Mouse (Mus musculus) stomach, postnatal 0 days (tissue): ENCODE data around the gene Gm6169. TPM values are rescaled to one million over a fixed set of nuclear protein-coding genes. Genes with fewer than 3 reads are reported as not detected.

Experiments
- ATAC-seq: fragments of 200-750 bp; cut with Nextera tagmentation; 2 replicates; pipeline ENCODE4 v1.8.0; 2017; ENCODE audit not compliant: low FRiP score, low TSS enrichment
- DNase-seq: peaks from one replicate; pipeline ENCODE4 v3.0.0-alpha.2; 2016; ENCODE audit warnings: low spot score
- H3K27ac ChIP-seq: fragments of 300-500 bp; sonication (generic); replicated peaks from 2 replicates; pipeline ENCODE4 v1.5.1; 2014; ENCODE audit warnings: mild to moderate bottlenecking, control low read depth
- H3K27me3 ChIP-seq: fragments of 300-500 bp; sonication (generic); 2 replicates; pipeline ENCODE4 v1.6.1; 2014; ENCODE audit warnings: low read length; ENCODE audit not compliant: control insufficient read depth, insufficient read depth
- H3K36me3 ChIP-seq: fragments of 300-500 bp; sonication (generic); 2 replicates; pipeline ENCODE4 v1.6.1; 2014; ENCODE audit warnings: low read length, mixed read lengths; ENCODE audit not compliant: control insufficient read depth, insufficient read depth
- H3K4me1 ChIP-seq: fragments of 300-500 bp; sonication (generic); replicated peaks from 2 replicates; pipeline ENCODE4 v1.6.1; 2014; ENCODE audit warnings: antibody characterized with exemption; ENCODE audit not compliant: control insufficient read depth, insufficient read depth
- H3K4me2 ChIP-seq: fragments of 300-500 bp; sonication (generic); replicated peaks from 2 replicates; pipeline ENCODE4 v1.6.1; 2014; ENCODE audit warnings: low read depth, mild to moderate bottlenecking, control low read depth, moderate library complexity
- H3K4me3 ChIP-seq: fragments of 300-500 bp; sonication (generic); 2 replicates; pipeline ENCODE4 v1.5.1; 2014; ENCODE audit warnings: low read depth, low read length, control low read depth
- H3K9ac ChIP-seq: fragments of 300-500 bp; sonication (generic); 2 replicates; pipeline ENCODE4 v1.6.1; 2014; ENCODE audit warnings: mild to moderate bottlenecking, low read length, control low read depth, mixed read lengths
- H3K9me3 ChIP-seq: fragments of 300-500 bp; sonication (generic); 2 replicates; pipeline ENCODE4 v1.6.1; 2016; ENCODE audit warnings: low read length; ENCODE audit not compliant: control insufficient read depth
- CTCF ChIP-seq: IDR thresholded peaks from 2 replicates; pipeline ENCODE4 v1.5.1; 2016; ENCODE audit warnings: antibody characterized with exemption, low read depth, mild to moderate bottlenecking, moderate library complexity
- EP300 ChIP-seq: optimal IDR thresholded peaks from 2 replicates; pipeline ENCODE3; 2016; ENCODE audit warnings: antibody characterized with exemption
- WGBS: fragments of 180-500 bp; shearing (Covaris S2); extraction: QIAGEN DNeasy Blood & Tissue Kit; methylation state at CpG from one replicate; pipeline ENCODE4 v1.1.7; 2014; 5-methylcytosine and 5-hydroxymethylcytosine counted together
- polyA plus RNA-seq: library from polyadenylated mRNA; unstranded; fragments of >200 nt; fragmentation: Nextera tagmentation; extraction: Ambion mirVana; gene quantifications from 2 replicates; pipeline ENCODE4 v1.2.1, GENCODE M21; 2015

Gene Gm6169
- polyA plus RNA-seq, 1 experiment from 2014 or later: 10.2 TPM

- no peaks in the 10 kb centered on the region for H3K4me1 ChIP-seq
- DNase-seq: no peak
- no peak overlapping the region for H3K27ac ChIP-seq
- no peak overlapping the region for H3K4me3 ChIP-seq
- H3K27me3 ChIP-seq: no peaks in the 10 kb centered on the region
- no peak overlapping the region for H3K4me2 ChIP-seq
- no peaks in the 10 kb centered on the region for H3K36me3 ChIP-seq
- TF ChIP-seq CTCF: no peak
- no peak for TF ChIP-seq EP300
- H3K9ac ChIP-seq: no peak overlapping the region
- ATAC-seq: no peak
- H3K9me3 ChIP-seq: no peaks in the 10 kb centered on the region
- WGBS: 51% methylated on average over 3 of the region's 3 CpGs
These were observed 34.6 kb downstream of the Gm6169 start for GRCm38 (mm10) chr13:97064413-97064812.

DNA sequence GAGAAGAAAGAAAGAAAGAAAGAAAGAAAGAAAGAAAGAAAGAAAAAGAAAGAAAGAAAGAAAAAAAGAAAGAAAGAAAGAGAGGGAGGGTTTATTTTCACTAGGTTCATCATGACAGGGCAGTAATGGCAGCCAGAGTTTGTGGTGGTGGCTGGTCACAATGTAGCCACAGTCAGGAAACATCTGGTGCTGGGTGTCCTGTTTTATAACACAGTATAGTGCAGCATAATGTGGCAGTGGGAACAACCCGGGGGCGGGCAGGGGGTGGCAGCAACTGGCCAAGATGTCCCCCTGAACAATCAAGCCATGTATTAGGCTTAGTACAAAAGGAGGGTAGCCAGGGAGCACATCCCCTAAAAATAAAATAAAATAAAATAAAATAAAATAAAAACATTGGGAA is 35.6 kb downstream of the Gm6169 start:
- H3K4me3 ChIP-seq: no peak overlapping the region
- TF ChIP-seq CTCF (no peak), EP300 (no peak)
- 80% methylated on average over 2 of the region's 2 CpGs for WGBS
- H3K9ac ChIP-seq: no peak overlapping the region
- H3K4me2 ChIP-seq: no peak overlapping the region
- no peak for ATAC-seq
- H3K4me1 ChIP-seq: no peaks in the 10 kb centered on the region
- DNase-seq: no peak
- no peak overlapping the region for H3K27ac ChIP-seq
- H3K27me3 ChIP-seq: no peaks in the 10 kb centered on the region
- H3K36me3 ChIP-seq: no peaks in the 10 kb centered on the region
- no peaks in the 10 kb centered on the region for H3K9me3 ChIP-seq

DNA sequence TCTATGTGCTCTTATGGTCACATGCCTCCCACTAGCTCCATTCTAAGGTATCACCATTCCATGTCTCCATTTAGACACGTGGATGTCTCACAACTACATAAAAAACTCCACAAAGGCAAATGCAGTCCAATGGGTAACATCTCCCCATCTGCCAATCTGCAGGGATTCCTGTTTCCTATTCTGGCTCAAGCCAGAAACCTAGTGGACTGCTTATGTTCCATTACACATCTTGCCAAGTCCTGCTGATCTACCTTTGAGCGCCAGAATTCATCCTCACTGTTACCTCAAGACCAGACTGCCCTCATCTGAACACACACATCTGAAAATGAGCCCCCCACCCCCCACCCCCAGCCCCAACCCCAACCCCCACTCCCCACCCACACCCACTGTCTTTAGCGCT is 36.9 kb downstream of the Gm6169 start:
- no peak for ATAC-seq
- 96% methylated on average over 3 of the region's 3 CpGs for WGBS
- no peaks in the 10 kb centered on the region for H3K27me3 ChIP-seq
- H3K36me3 ChIP-seq: no peaks in the 10 kb centered on the region
- no peak overlapping the region for H3K4me3 ChIP-seq
- H3K27ac ChIP-seq: no peak overlapping the region
- no peak overlapping the region for H3K9ac ChIP-seq
- DNase-seq: no peak
- no peak overlapping the region for H3K4me2 ChIP-seq
- H3K4me1 ChIP-seq: no peaks in the 10 kb centered on the region
- H3K9me3 ChIP-seq: no peaks in the 10 kb centered on the region
- no peak for TF ChIP-seq EP300
- no peak for TF ChIP-seq CTCF

DNA sequence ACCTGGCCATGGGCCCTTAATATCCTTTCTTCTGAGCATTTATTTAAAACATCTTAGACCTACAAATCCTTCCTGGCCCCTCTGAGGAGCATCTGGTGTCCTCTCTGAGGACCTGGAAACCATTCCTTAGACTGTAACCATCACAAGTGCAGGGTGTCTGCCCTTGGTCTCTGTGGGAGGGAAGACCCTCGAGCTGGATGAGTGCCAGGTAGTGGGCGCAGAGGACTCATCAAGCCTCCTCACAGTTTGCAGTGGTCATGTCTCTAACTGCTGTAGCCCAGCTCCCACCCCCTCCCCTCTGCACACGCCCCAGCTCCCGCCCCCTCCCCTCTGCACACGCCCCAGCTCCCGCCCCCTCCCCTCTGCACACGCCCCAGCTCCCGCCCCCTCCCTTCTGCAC is 38.7 kb downstream of the Gm6169 start:
- ATAC-seq (0 out of 2 replicates have a peak, but pooled peaks have one; percentile 38), DNase-seq (no peak)
- Histone ChIP-seq H3K27ac (no peak overlapping the region), H3K9me3 (no peaks in the 10 kb centered on the region), H3K27me3 (no peaks in the 10 kb centered on the region), H3K4me2 (no peak overlapping the region), H3K36me3 (no peaks in the 10 kb centered on the region), H3K9ac (no peak overlapping the region), H3K4me3 (no peak overlapping the region), H3K4me1 (no peaks in the 10 kb centered on the region)
- TF ChIP-seq CTCF (no peak), EP300 (no peak)
- 36% methylated on average over 3 of the region's 8 CpGs for WGBS

- H3K9ac ChIP-seq: no peak overlapping the region
- H3K4me1 ChIP-seq: no peaks in the 10 kb centered on the region
- TF ChIP-seq EP300: no peak
- TF ChIP-seq CTCF: no peak
- 89% methylated on average over 6 of the region's 6 CpGs for WGBS
- H3K4me2 ChIP-seq: no peak overlapping the region
- no peaks in the 10 kb centered on the region for H3K36me3 ChIP-seq
- no peaks in the 10 kb centered on the region for H3K27me3 ChIP-seq
- ATAC-seq: no peak
- no peak overlapping the region for H3K27ac ChIP-seq
- no peak overlapping the region for H3K4me3 ChIP-seq
- no peak for DNase-seq
- H3K9me3 ChIP-seq: no peaks in the 10 kb centered on the region
These were observed 39.3 kb downstream of the Gm6169 start for GRCm38 (mm10) chr13:97059746-97060145.

- no peak for TF ChIP-seq EP300
- no peak for TF ChIP-seq CTCF
- DNase-seq: no peak
- no peak overlapping the region for H3K27ac ChIP-seq
- H3K4me2 ChIP-seq: no peak overlapping the region
- no peaks in the 10 kb centered on the region for H3K4me1 ChIP-seq
- no peak overlapping the region for H3K9ac ChIP-seq
- no peak overlapping the region for H3K4me3 ChIP-seq
- H3K27me3 ChIP-seq: no peaks in the 10 kb centered on the region
- no peak for ATAC-seq
- no peaks in the 10 kb centered on the region for H3K36me3 ChIP-seq
- WGBS: 59% methylated on average over 4 of the region's 4 CpGs
- no peaks in the 10 kb centered on the region for H3K9me3 ChIP-seq
These were observed 41.2 kb downstream of the Gm6169 start for GRCm38 (mm10) chr13:97057817-97058216.

GRCm38 (mm10) chr13:97053844-97054243 is 45.2 kb downstream of the Gm6169 start:
- H3K36me3 ChIP-seq: no peaks in the 10 kb centered on the region
- WGBS: 57% methylated on average over 8 of the region's 8 CpGs
- DNase-seq: no peak

More at GRCm38 (mm10) chr13:97053844-97054243, 45.2 kb downstream of the Gm6169 start:
- no peak overlapping the region for H3K9ac ChIP-seq
- no peak for TF ChIP-seq EP300
- TF ChIP-seq CTCF: no peak
- H3K9me3 ChIP-seq: no peaks in the 10 kb centered on the region
- no peak overlapping the region for H3K4me2 ChIP-seq
- H3K27me3 ChIP-seq: no peaks in the 10 kb centered on the region
- ATAC-seq: no peak
- H3K4me3 ChIP-seq: no peak overlapping the region
- H3K4me1 ChIP-seq: no peaks in the 10 kb centered on the region
- no peak overlapping the region for H3K27ac ChIP-seq
